Mouse (Mus musculus): ENCODE measurements around the gene Mri1. TPM values are rescaled to one million over a fixed set of nuclear protein-coding genes. Genes with fewer than 3 reads are reported as not detected.
A peak's percentile ranks its signal among the peaks of the same experiment; 100 is the strongest.

The Mri1 gene
- polyA plus RNA-seq, 1 experiment from 2014 or later: 40.2 TPM

- ATAC-seq (ENCODE audit: low FRiP score, low TSS enrichment): no peak
- no peaks in the 10 kb centered on the region for H3K9me3 ChIP-seq (ENCODE audit: control insufficient read depth, low read length)
- peaks cover 90% of the 10 kb centered on the region for H3K36me3 ChIP-seq (ENCODE audit: control insufficient read depth, insufficient read depth, low read length)
- H3K9ac ChIP-seq (replicated peaks; ENCODE audit: low read length): no peak overlapping the region
- WGBS: 75% methylated on average over 17 of the region's 17 CpGs
- H3K27ac ChIP-seq (replicated peaks; ENCODE audit: low read depth, low read length): no peak overlapping the region
- H3K4me3 ChIP-seq (replicated peaks; ENCODE audit: low read depth, low read length): no peak overlapping the region
- H3K4me2 ChIP-seq (ENCODE audit: low read length): no peak overlapping the region
- peak; percentile 15 for DNase-seq
- no peaks in the 10 kb centered on the region for H3K27me3 ChIP-seq (ENCODE audit: control insufficient read depth, insufficient read depth, low read length)
- peaks cover 12% of the 10 kb centered on the region for H3K4me1 ChIP-seq (ENCODE audit: control insufficient read depth, insufficient read depth, low read length)
Measured at GRCm38 (mm10) chr8:84230735-84231134, 26.4 kb downstream of the Mri1 start.

GRCm38 (mm10) chr8:84223322-84224029, 33.6 kb downstream of the Mri1 start:
- ATAC-seq (ENCODE audit: low FRiP score, low TSS enrichment): no peak
- no peaks in the 10 kb centered on the region for H3K9me3 ChIP-seq (ENCODE audit: control insufficient read depth, low read length)
- H3K4me2 ChIP-seq (ENCODE audit: low read length): no peak overlapping the region
- no peak overlapping the region for H3K27ac ChIP-seq (replicated peaks; ENCODE audit: low read depth, low read length)
- no peak overlapping the region for H3K9ac ChIP-seq (replicated peaks; ENCODE audit: low read length)
- H3K4me1 ChIP-seq (ENCODE audit: control insufficient read depth, insufficient read depth, low read length): no peaks in the 10 kb centered on the region
- 80% methylated on average over 21 of the region's 21 CpGs for WGBS
- H3K36me3 ChIP-seq (ENCODE audit: control insufficient read depth, insufficient read depth, low read length): peaks cover 97% of the 10 kb centered on the region
- DNase-seq: no peak
- H3K27me3 ChIP-seq (ENCODE audit: control insufficient read depth, insufficient read depth, low read length): no peaks in the 10 kb centered on the region
- no peak overlapping the region for H3K4me3 ChIP-seq (replicated peaks; ENCODE audit: low read depth, low read length)

- no peak for DNase-seq
- H3K4me3 ChIP-seq (replicated peaks; ENCODE audit: low read depth, low read length): no peak overlapping the region
- no peak overlapping the region for H3K27ac ChIP-seq (replicated peaks; ENCODE audit: low read depth, low read length)
- H3K36me3 ChIP-seq (ENCODE audit: control insufficient read depth, insufficient read depth, low read length): peaks cover 97% of the 10 kb centered on the region
- no peak overlapping the region for H3K9ac ChIP-seq (replicated peaks; ENCODE audit: low read length)
- no peaks in the 10 kb centered on the region for H3K4me1 ChIP-seq (ENCODE audit: control insufficient read depth, insufficient read depth, low read length)
- H3K9me3 ChIP-seq (ENCODE audit: control insufficient read depth, low read length): no peaks in the 10 kb centered on the region
- no peak for ATAC-seq (ENCODE audit: low FRiP score, low TSS enrichment)
- no peaks in the 10 kb centered on the region for H3K27me3 ChIP-seq (ENCODE audit: control insufficient read depth, insufficient read depth, low read length)
- H3K4me2 ChIP-seq (ENCODE audit: low read length): no peak overlapping the region
- WGBS: 97% methylated on average over 9 of the region's 9 CpGs
Measured at GRCm38 (mm10) chr8:84222566-84223165, 34.5 kb downstream of the Mri1 start.

- ATAC-seq (ENCODE audit: low FRiP score, low TSS enrichment): no peak
- peaks cover 97% of the 10 kb centered on the region for H3K36me3 ChIP-seq (ENCODE audit: control insufficient read depth, insufficient read depth, low read length)
- H3K27me3 ChIP-seq (ENCODE audit: control insufficient read depth, insufficient read depth, low read length): no peaks in the 10 kb centered on the region
- H3K4me3 ChIP-seq (replicated peaks; ENCODE audit: low read depth, low read length): no peak overlapping the region
- H3K4me1 ChIP-seq (ENCODE audit: control insufficient read depth, insufficient read depth, low read length): no peaks in the 10 kb centered on the region
- no peak overlapping the region for H3K4me2 ChIP-seq (ENCODE audit: low read length)
- 88% methylated on average over 7 of the region's 7 CpGs for WGBS
- H3K27ac ChIP-seq (replicated peaks; ENCODE audit: low read depth, low read length): no peak overlapping the region
- no peak for DNase-seq
- no peak overlapping the region for H3K9ac ChIP-seq (replicated peaks; ENCODE audit: low read length)
- H3K9me3 ChIP-seq (ENCODE audit: control insufficient read depth, low read length): no peaks in the 10 kb centered on the region
Measured at GRCm38 (mm10) chr8:84220105-84220504, 37.0 kb downstream of the Mri1 start.

GRCm38 (mm10) chr8:84218143-84218542, 39.0 kb downstream of the Mri1 start:
- H3K4me2 ChIP-seq (ENCODE audit: low read length): no peak overlapping the region
- no peak overlapping the region for H3K27ac ChIP-seq (replicated peaks; ENCODE audit: low read depth, low read length)
- WGBS: 95% methylated on average over 5 of the region's 5 CpGs
- no peak overlapping the region for H3K4me3 ChIP-seq (replicated peaks; ENCODE audit: low read depth, low read length)
- no peak for DNase-seq
- H3K36me3 ChIP-seq (ENCODE audit: control insufficient read depth, insufficient read depth, low read length): peaks cover 94% of the 10 kb centered on the region
- no peaks in the 10 kb centered on the region for H3K4me1 ChIP-seq (ENCODE audit: control insufficient read depth, insufficient read depth, low read length)
- no peaks in the 10 kb centered on the region for H3K27me3 ChIP-seq (ENCODE audit: control insufficient read depth, insufficient read depth, low read length)
- ATAC-seq (ENCODE audit: low FRiP score, low TSS enrichment): no peak
- H3K9ac ChIP-seq (replicated peaks; ENCODE audit: low read length): no peak overlapping the region
- H3K9me3 ChIP-seq (ENCODE audit: control insufficient read depth, low read length): no peaks in the 10 kb centered on the region

- no peak overlapping the region for H3K27ac ChIP-seq (replicated peaks; ENCODE audit: low read depth, low read length)
- DNase-seq (no peak), ATAC-seq (ENCODE audit: low FRiP score, low TSS enrichment) (no peak)
- H3K36me3 ChIP-seq (ENCODE audit: control insufficient read depth, insufficient read depth, low read length): peaks cover 94% of the 10 kb centered on the region
- H3K9me3 ChIP-seq (ENCODE audit: control insufficient read depth, low read length): no peaks in the 10 kb centered on the region
- no peaks in the 10 kb centered on the region for H3K4me1 ChIP-seq (ENCODE audit: control insufficient read depth, insufficient read depth, low read length)
- WGBS: 97% methylated on average over 11 of the region's 11 CpGs
- H3K27me3 ChIP-seq (ENCODE audit: control insufficient read depth, insufficient read depth, low read length): no peaks in the 10 kb centered on the region
- no peak overlapping the region for H3K4me2 ChIP-seq (ENCODE audit: low read length)
- no peak overlapping the region for H3K4me3 ChIP-seq (replicated peaks; ENCODE audit: low read depth, low read length)
- H3K9ac ChIP-seq (replicated peaks; ENCODE audit: low read length): no peak overlapping the region
Measured at GRCm38 (mm10) chr8:84217206-84217605, 39.9 kb downstream of the Mri1 start.

GRCm38 (mm10) chr8:84213277-84213676, 43.8 kb downstream of the Mri1 start:
- Histone ChIP-seq H3K27me3 (ENCODE audit: control insufficient read depth, insufficient read depth, low read length) (no peaks in the 10 kb centered on the region), H3K4me2 (ENCODE audit: low read length) (no peak overlapping the region), H3K9ac (replicated peaks; ENCODE audit: low read length) (no peak overlapping the region), H3K9me3 (ENCODE audit: control insufficient read depth, low read length) (no peaks in the 10 kb centered on the region), H3K4me3 (replicated peaks; ENCODE audit: low read depth, low read length) (no peak overlapping the region), H3K4me1 (ENCODE audit: control insufficient read depth, insufficient read depth, low read length) (peaks cover 5% of the 10 kb centered on the region; the same call in 1 of the 2 replicates), H3K27ac (replicated peaks; ENCODE audit: low read depth, low read length) (no peak overlapping the region), H3K36me3 (ENCODE audit: control insufficient read depth, insufficient read depth, low read length) (peaks cover 82% of the 10 kb centered on the region)
- 90% methylated on average over 4 of the region's 4 CpGs for WGBS
- ATAC-seq (ENCODE audit: low FRiP score, low TSS enrichment) (no peak), DNase-seq (no peak)

- H3K4me1 ChIP-seq (ENCODE audit: control insufficient read depth, insufficient read depth, low read length): peaks cover 5% of the 10 kb centered on the region; the same call in 1 of the 2 replicates
- ATAC-seq (ENCODE audit: low FRiP score, low TSS enrichment) (no peak), DNase-seq (no peak)
- H3K9ac ChIP-seq (replicated peaks; ENCODE audit: low read length): no peak overlapping the region
- no peak overlapping the region for H3K4me2 ChIP-seq (ENCODE audit: low read length)
- no peak overlapping the region for H3K27ac ChIP-seq (replicated peaks; ENCODE audit: low read depth, low read length)
- H3K9me3 ChIP-seq (ENCODE audit: control insufficient read depth, low read length): no peaks in the 10 kb centered on the region
- H3K27me3 ChIP-seq (ENCODE audit: control insufficient read depth, insufficient read depth, low read length): no peaks in the 10 kb centered on the region
- H3K4me3 ChIP-seq (replicated peaks; ENCODE audit: low read depth, low read length): no peak overlapping the region
- H3K36me3 ChIP-seq (ENCODE audit: control insufficient read depth, insufficient read depth, low read length): peaks cover 69% of the 10 kb centered on the region
- 92% methylated on average over 31 of the region's 31 CpGs for WGBS
Measured at GRCm38 (mm10) chr8:84211881-84212563, 45.1 kb downstream of the Mri1 start.

Measured in midbrain, embryonic 14.5 days (tissue).